ENCODE assay signal across 10 mouse cellular contexts in the genomic region with DNA sequence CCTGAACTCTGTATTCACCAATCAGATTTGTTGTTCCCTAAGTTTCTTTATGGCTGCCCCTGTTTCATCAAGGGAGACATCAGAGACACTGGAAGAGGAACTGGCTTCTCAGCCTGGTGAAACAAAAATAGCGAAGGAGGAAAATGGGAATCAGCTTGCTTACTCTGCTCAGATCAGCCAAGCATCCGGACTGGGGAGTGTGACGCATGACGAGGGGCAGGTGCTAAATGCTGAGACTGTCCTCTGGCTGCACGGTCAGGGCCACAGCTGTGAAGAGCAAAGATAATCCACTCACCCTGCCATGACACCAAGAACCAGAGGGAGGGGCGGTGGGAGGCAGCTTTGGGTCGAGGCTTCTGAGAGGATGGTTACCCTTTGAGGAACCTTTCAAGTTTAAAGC.
DNase-seq lines count a peak whose midpoint lies in the region; ATAC-seq and TF ChIP-seq lines count a peak whose summit lies in the region.
"Had no signal": no experiment of that assay in that cellular context is flagged by ENCODE, and none has a peak within 500 bp of the region (broad histone marks: within the 10 kb centered on the region; RNA-seq: fewer than 3 reads in every experiment).

No protein-coding gene starts in this region.

- H3K27ac ChIP-seq in midbrain, embryonic 11.5 days (ENCODE audit: low read depth, low read length), result no peak overlapping the region
- H3K27ac ChIP-seq in midbrain, embryonic 15.5 days, result no peak overlapping the region
- H3K27ac ChIP-seq in heart, embryonic 13.5 days (replicated peaks), result peak overlapping the region; percentile 58
- H3K27ac ChIP-seq in olfactory bulb, adult 2 months (ENCODE audit: insufficient read depth, low read depth, low read length), result 0 out of 2 replicates have a peak overlapping the region, but pooled peaks have one; percentile 16
- H3K27ac ChIP-seq in liver, embryonic 12.5 days, result no peak overlapping the region
- H3K27ac ChIP-seq in forebrain, embryonic 13.5 days, result no peak overlapping the region

- H3K4me1 ChIP-seq in midbrain, embryonic 11.5 days (ENCODE audit: control insufficient read depth, insufficient read depth, low read length), result peaks cover 30% of the 10 kb centered on the region
- H3K4me1 ChIP-seq in midbrain, embryonic 15.5 days, result peaks cover 7% of the 10 kb centered on the region
- peaks cover 53% of the 10 kb centered on the region for H3K4me1 ChIP-seq in heart, embryonic 13.5 days
- H3K4me1 ChIP-seq in olfactory bulb, adult 2 months (ENCODE audit: control insufficient read depth, insufficient read depth, low read length), result peaks cover 21% of the 10 kb centered on the region
- peaks cover 5% of the 10 kb centered on the region for H3K4me1 ChIP-seq in liver, embryonic 12.5 days
- peaks cover 16% of the 10 kb centered on the region for H3K4me1 ChIP-seq in forebrain, embryonic 13.5 days
- H3K4me1 ChIP-seq: megakaryocyte, embryonic 14.5 days had no signal

- TF ChIP-seq CTCF in olfactory bulb, adult 2 months (IDR thresholded peaks at IDR 0.05; ENCODE audit: insufficient read depth, low read depth, low read length), result no peak

- H3K4me2 ChIP-seq in midbrain, embryonic 11.5 days, result no peak overlapping the region
- H3K4me2 ChIP-seq in midbrain, embryonic 15.5 days, result no peak overlapping the region
- H3K4me2 ChIP-seq in heart, embryonic 13.5 days, result no peak overlapping the region
- H3K4me2 ChIP-seq in liver, embryonic 12.5 days, result no peak overlapping the region
- H3K4me2 ChIP-seq in forebrain, embryonic 13.5 days, result no peak overlapping the region

- no peak overlapping the region for H3K9ac ChIP-seq in midbrain, embryonic 11.5 days (ENCODE audit: low read length)
- no peak overlapping the region for H3K9ac ChIP-seq in midbrain, embryonic 15.5 days
- peak overlapping the region; percentile 29 for H3K9ac ChIP-seq in heart, embryonic 13.5 days
- H3K9ac ChIP-seq in liver, embryonic 12.5 days, result no peak overlapping the region
- H3K9ac ChIP-seq in forebrain, embryonic 13.5 days, result no peak overlapping the region

- 41% methylated on average over 7 of the region's 7 CpGs for WGBS in midbrain, embryonic 11.5 days
- WGBS in midbrain, embryonic 15.5 days, result 34% methylated on average over 7 of the region's 7 CpGs
- 13% methylated on average over 7 of the region's 7 CpGs for WGBS in heart, embryonic 13.5 days
- 69% methylated on average over 7 of the region's 7 CpGs for WGBS in olfactory bulb, adult 2 months
- WGBS in liver, embryonic 12.5 days (ENCODE audit: insufficient replicate concordance), result 31% methylated on average over 7 of the region's 7 CpGs
- WGBS in forebrain, embryonic 13.5 days, result 65% methylated on average over 7 of the region's 7 CpGs

- H3K9me3 ChIP-seq in midbrain, embryonic 11.5 days (ENCODE audit: control insufficient read depth, low read length), result no peaks in the 10 kb centered on the region
- H3K9me3 ChIP-seq in midbrain, embryonic 15.5 days, result no peaks in the 10 kb centered on the region
- no peaks in the 10 kb centered on the region for H3K9me3 ChIP-seq in heart, embryonic 13.5 days
- no peaks in the 10 kb centered on the region for H3K9me3 ChIP-seq in liver, embryonic 12.5 days (replicated peaks)
- no peaks in the 10 kb centered on the region for H3K9me3 ChIP-seq in forebrain, embryonic 13.5 days (replicated peaks)
- H3K9me3 ChIP-seq: megakaryocyte, embryonic 14.5 days had no signal

- no peak for TF ChIP-seq POLR2A in olfactory bulb, adult 2 months (IDR thresholded peaks at IDR 0.05; ENCODE audit: insufficient read depth, low read depth, low read length)

- peaks cover 14% of the 10 kb centered on the region; the same call in 1 of the 2 replicates for H3K27me3 ChIP-seq in midbrain, embryonic 11.5 days (ENCODE audit: control insufficient read depth, insufficient read depth, low read length)
- H3K27me3 ChIP-seq in midbrain, embryonic 15.5 days (replicated peaks), result no peaks in the 10 kb centered on the region; the same call in 1 of the 2 replicates
- peaks cover 4% of the 10 kb centered on the region; the same call in 1 of the 2 replicates for H3K27me3 ChIP-seq in heart, embryonic 13.5 days (replicated peaks)
- H3K27me3 ChIP-seq in liver, embryonic 12.5 days (replicated peaks), result peaks cover 12% of the 10 kb centered on the region
- H3K27me3 ChIP-seq in forebrain, embryonic 13.5 days, result no peaks in the 10 kb centered on the region

- H3K36me3 ChIP-seq in midbrain, embryonic 11.5 days (ENCODE audit: control insufficient read depth, insufficient read depth, low read length), result no peaks in the 10 kb centered on the region
- no peaks in the 10 kb centered on the region for H3K36me3 ChIP-seq in midbrain, embryonic 15.5 days (replicated peaks)
- H3K36me3 ChIP-seq in heart, embryonic 13.5 days, result no peaks in the 10 kb centered on the region
- no peaks in the 10 kb centered on the region for H3K36me3 ChIP-seq in liver, embryonic 12.5 days
- no peaks in the 10 kb centered on the region for H3K36me3 ChIP-seq in forebrain, embryonic 13.5 days (ENCODE audit: poor library complexity, severe bottlenecking)

- DNase-seq in gastrocnemius, adult 18-20 months (ENCODE audit: low spot score), result peak; percentile 14
- DNase-seq in gastrocnemius, adult 8-10 months (ENCODE audit: low spot score in 2 of 2), result no peak
- no peak for DNase-seq in midbrain, embryonic 11.5 days (ENCODE audit: low spot score, missing footprints)
- DNase-seq: right cerebral cortex, adult 18-20 months had no signal

- no peak overlapping the region for H3K4me3 ChIP-seq in midbrain, embryonic 11.5 days (ENCODE audit: low read depth, low read length)
- H3K4me3 ChIP-seq in midbrain, embryonic 15.5 days, result no peak overlapping the region
- no peak overlapping the region for H3K4me3 ChIP-seq in heart, embryonic 13.5 days
- H3K4me3 ChIP-seq in olfactory bulb, adult 2 months (ENCODE audit: insufficient read depth, low read depth, low read length), result no peak overlapping the region
- no peak overlapping the region for H3K4me3 ChIP-seq in liver, embryonic 12.5 days
- H3K4me3 ChIP-seq in forebrain, embryonic 13.5 days, result no peak overlapping the region
- H3K4me3 ChIP-seq: megakaryocyte, embryonic 14.5 days had no signal

- ATAC-seq in midbrain, embryonic 11.5 days (ENCODE audit: low FRiP score), result 0 out of 2 replicates have a peak, but pooled peaks have one; percentile 41
- ATAC-seq in midbrain, embryonic 15.5 days (replicated peaks), result no peak
- ATAC-seq in heart, embryonic 13.5 days (ENCODE audit: extremely low read depth, insufficient number of reproducible peaks, low FRiP score, low TSS enrichment), result no peak
- no peak for ATAC-seq in liver, embryonic 12.5 days
- no peak for ATAC-seq in forebrain, embryonic 13.5 days

Comparison
In these comparisons a context has a peak if more than half of its experiments do, and no peak if none do; other contexts are left out.
1. H3K27ac ChIP-seq: peak in heart, embryonic 13.5 days (single experiment) and olfactory bulb, adult 2 months (single experiment); none in midbrain, embryonic 11.5 days (single experiment), midbrain, embryonic 15.5 days (single experiment), liver, embryonic 12.5 days (single experiment) and forebrain, embryonic 13.5 days (single experiment).